Mouse (Mus musculus) megakaryocyte progenitor cell, adult 5-6 weeks (primary cell): ENCODE data around the gene Sco1. TPM values are rescaled to one million over a fixed set of nuclear protein-coding genes. Genes with fewer than 3 reads are reported as not detected.

ENCODE experiments used
- ATAC-seq: replicated peaks from 2 replicates; pipeline ENCODE4 v1.8.0; 2016; ENCODE audit warnings: mild to moderate bottlenecking, moderate TSS enrichment, inconsistent platforms; ENCODE audit not compliant: poor library complexity
- total RNA-seq, 2 experiments: library from RNA; stranded (forward) in 1 of 2; stranded (reverse) in 1 of 2; fragments of 157-497, 149-512 nt in 1 of 2; fragments of 200-1000 nt in 1 of 2; gene quantifications; 2 replicates each; pipeline versions ENCODE4 v1.2.3 to v1.2.4; 2015 to 2017

Gene Sco1
- total RNA-seq, 2 experiments from 2014 or later = 16.4 to 47.5 TPM

DNA sequence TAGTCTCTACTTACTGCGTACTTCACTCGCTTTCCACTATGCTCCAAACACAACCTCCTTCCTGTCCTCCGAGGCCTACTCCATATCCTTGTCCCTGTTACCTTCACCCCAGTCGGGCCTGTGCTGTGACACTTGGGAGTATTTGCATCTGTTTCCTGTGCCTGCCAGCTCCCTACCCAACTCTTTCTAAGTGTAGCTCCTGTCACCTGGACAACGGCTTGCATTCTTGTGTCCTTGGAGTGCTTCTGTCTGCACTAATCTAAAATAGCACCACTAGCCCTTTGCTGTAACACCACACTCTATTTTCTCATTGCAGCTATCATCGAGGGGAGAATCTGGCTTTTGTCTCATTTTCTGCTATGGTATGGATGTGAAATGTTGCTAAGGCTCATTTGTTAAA is 12.0 kb upstream of the Sco1 start:
- ATAC-seq = no peak

- ATAC-seq = no peak
Measured at GRCm38 (mm10) chr11:67043007-67043406, 9.5 kb upstream of the Sco1 start.

DNA sequence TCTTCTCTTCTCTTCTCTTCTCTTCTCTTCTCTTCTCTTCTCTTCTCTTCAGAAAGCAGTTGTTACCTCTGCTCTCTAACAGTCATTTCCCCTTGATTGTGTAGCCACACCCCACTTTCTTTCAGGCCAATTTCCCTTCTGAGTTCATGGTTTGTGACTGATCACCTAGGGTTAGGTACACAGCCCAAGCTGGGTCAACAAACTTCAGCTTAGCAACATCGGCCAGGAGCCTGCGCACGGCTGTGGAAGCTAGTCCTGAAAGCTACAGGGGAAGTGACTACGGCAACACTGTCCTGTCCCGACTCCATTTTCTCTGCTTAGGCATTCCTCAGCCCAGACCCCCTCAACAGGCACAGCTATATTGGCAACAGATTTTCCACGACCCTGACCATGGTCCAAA is 7.5 kb upstream of the Sco1 start:
- no peak for ATAC-seq

DNA sequence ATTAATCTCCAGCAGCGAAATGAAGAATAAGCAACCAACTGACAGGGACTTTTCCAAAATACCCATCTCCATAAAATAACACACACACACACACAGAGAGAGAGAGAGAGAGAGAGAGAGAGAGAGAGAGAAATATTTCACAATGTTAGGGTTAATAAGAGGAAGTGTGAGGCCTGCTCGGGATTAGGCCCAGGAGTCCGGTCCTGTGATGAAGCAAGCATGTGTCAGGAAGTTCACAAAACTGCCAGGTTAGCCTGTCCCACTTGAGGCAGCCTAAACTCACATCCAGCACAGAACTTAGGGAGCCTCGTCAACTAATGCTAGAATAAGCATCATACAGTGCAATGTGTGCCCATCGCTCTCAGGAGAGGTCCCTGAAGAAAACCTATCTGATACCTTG is 5.3 kb upstream of the Sco1 start:
- ATAC-seq = peak; percentile 83

- ATAC-seq = no peak
Measured at GRCm38 (mm10) chr11:67048496-67048895, 4.0 kb upstream of the Sco1 start.

GRCm38 (mm10) chr11:67049256-67049655 is 3.2 kb upstream of the Sco1 start:
- ATAC-seq = no peak

DNA sequence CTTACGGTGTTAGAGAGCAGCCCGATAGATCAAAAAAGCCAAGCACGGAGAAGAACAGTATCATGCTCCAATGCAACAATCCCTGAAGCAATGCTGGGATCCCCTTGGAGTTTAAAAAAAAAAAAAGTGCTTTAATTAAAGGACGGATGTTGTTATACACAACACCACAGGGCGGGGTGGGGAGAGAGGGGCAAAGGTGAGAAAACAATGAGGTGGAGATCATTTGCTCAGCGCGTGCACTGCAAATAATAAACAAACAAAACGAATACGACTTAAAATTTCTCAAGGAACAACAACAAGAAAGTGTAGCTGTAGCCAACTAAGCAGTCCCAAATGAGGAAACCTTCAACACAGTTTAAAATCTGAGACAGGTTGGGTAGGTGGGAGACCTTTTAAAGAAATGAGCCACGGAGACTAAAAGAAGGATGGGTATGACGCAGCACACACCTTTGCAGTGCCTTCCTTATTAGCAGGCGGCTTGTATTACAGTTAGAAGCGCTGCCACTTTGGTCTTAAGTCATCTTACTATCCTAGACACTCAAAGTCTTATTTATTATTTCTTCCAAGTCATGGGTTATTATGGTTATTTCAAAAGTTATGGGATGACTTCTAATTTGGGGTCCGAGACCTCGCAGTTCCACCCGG is 672 bp upstream of the Sco1 start:
- ATAC-seq = no peak

DNA sequence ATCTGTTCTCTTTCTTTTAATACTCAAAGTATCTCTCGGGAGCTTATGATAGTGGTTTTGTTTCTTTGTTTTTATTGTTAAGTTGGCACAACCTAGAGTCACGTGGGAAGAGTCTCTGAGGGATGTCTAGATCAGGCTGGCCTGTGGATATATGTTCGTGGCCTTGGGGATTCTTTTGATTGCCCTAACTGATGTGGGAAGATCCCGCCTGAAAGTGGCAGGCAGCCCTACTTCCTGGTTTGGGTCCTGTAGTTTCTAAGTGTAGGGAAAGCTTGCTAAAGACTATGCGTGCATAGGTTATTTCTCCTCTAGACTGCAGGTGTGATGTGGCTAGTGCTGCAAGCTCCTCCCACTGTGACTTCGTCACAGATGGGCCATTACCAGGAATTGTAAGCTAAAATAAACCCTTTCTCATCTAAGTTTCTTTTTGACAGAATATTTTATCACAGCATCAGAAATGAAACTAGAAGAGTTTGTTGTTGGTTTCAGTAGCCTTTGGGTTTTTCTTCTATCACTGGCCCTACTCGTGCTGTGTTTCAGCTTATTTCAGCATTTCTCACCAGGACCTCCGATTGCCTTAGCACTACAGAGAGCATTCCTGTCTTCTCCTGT is 2.4 kb downstream of the Sco1 start:
- no peak for ATAC-seq

DNA sequence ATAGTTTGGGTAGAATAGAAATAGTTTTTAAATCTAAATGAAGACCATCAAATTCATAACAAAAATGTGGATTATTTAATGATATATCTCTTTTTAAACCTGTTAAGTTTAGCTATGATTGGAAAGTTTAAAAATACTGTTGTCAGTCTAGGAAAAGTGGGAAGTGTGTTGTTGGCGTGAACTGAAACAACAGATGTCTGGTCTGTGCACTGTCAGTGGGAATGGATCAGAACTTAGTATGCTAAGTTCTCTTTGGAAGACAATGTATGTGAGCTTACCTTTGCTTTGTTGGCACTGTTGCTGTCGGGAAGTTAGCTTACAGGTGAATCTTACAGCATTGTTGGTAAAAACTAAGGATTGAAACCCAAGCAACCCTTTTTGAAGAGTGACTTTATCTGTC is 8.8 kb downstream of the Sco1 start:
- no peak for ATAC-seq

DNA sequence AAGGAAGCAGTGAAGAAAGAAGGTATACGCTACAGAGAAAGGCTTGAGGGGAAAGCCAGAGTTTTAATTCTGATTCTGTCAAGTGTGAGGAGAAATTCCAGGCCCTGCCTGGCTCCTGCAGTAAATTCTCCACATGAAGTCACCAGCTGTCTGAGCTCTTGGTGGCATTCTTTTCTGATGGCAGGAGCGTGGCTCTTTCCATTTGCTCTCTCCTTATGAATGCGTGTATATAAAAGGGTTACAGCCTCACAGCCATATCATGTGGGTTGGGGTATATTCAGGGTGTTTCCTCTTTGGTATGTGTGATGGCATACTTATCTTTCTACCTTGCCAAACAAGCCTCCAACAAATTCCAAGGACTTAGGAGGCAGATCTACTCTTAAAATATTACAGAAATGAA is 10.3 kb downstream of the Sco1 start:
- ATAC-seq = no peak

DNA sequence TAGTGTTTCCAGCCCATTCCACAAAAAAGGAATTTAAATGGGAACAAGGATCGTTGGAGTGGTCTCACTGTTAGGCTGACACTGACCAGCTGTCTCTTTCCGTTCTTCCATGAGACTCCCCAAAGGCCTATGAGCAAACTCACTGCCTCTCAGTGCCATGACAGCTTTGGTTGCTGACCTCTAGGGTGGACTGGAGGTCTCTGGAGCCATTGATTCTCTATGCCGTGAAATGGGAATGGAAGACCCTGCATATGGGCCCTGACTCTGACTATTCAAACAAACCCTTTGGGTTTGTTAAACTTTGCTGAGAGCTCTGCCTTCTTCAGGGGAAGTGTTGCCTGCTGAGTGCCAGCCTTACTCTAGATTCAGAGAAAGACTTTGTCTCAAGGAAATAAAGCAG is 15.3 kb downstream of the Sco1 start:
- no peak for ATAC-seq

- ATAC-seq = peak; percentile 29; the same call in 1 of the 2 replicates
Measured at GRCm38 (mm10) chr11:67072615-67073130, 20.2 kb downstream of the Sco1 start.

GRCm38 (mm10) chr11:67075036-67075435 is 22.6 kb downstream of the Sco1 start:
- no peak for ATAC-seq

DNA sequence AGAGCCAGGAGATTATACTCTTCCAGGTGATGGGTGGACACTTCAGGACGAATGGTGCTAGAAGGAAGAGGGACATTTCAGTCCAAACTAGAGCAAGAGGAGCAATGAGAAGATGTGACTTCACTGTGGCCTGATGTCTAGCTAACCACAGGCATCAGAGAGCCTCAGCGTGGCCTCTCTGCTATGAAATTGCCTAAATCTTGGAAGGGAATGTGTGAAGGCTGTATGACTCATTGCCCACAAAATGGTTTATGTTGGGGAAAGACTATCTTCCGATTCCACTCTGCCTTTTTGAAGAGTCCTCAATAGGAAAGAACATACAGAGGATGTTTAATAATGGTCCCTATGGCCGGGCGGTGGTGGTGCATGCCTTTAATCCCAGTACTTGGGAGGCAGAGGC is 24.3 kb downstream of the Sco1 start:
- no peak for ATAC-seq

- ATAC-seq = no peak
Measured at GRCm38 (mm10) chr11:67077435-67077834, 25.0 kb downstream of the Sco1 start.

GRCm38 (mm10) chr11:67078000-67078399 is 25.5 kb downstream of the Sco1 start, which contains the start of gene Myh3:
Gene Myh3, plus strand, starts transcription at chr11:67078300.
- ATAC-seq = no peak

GRCm38 (mm10) chr11:67078888-67079287 is 26.4 kb downstream of the Sco1 start:
- no peak for ATAC-seq

GRCm38 (mm10) chr11:67079740-67080139 is 27.3 kb downstream of the Sco1 start:
- ATAC-seq = no peak

DNA sequence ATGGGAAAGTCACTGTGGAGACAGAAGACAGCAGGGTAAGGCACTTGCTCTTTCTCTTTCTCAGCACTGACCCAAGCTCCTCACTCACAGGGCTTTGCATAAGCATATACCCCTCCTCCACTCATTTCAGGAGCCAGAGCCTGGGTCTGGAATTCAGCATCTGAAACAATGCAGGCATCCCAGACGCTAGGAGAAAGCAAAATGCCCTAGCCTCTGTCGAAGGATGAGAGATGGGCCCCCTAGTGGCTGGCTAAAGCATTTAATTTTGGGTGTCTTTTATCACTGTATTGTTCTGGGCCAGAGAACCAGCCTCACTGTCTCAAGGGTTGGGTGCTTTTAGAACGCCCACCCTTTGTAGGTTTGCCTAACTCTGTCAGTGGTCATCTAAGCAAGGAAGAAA is 27.7 kb downstream of the Sco1 start:
- ATAC-seq = peak; percentile 80

DNA sequence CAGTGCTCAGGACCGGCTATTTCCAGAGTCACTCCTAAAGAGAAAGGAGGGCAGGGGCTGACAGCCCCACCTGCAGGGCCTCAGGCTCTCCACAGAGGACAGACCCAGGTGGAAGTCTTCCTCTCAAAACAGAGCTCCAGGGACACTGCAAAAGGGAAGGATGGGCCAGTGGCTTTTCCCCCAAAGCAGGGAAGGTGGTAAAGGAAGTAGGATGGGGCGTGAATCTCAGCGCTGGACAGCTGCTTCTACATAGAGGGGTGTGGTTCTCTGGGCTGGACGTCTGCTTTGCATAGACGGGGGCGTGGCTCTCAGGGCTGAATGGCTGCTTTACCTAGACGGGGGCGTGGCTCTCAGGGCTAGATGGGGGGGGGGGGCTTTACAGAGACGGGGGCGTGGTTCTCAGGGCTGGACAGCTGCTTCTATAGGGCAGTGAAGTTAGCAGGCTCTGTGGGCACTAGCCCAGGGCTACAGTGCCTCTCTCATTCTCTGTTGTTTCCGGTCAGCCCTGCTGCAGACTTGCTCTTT is 28.7 kb downstream of the Sco1 start:
- ATAC-seq = peak; percentile 66

GRCm38 (mm10) chr11:67082188-67082587 is 29.7 kb downstream of the Sco1 start:
- no peak for ATAC-seq

- no peak for ATAC-seq
Measured at GRCm38 (mm10) chr11:67082793-67083192, 30.3 kb downstream of the Sco1 start.
